Mouse (Mus musculus): ENCODE results near the gene Hist1h2bh.

DNA sequence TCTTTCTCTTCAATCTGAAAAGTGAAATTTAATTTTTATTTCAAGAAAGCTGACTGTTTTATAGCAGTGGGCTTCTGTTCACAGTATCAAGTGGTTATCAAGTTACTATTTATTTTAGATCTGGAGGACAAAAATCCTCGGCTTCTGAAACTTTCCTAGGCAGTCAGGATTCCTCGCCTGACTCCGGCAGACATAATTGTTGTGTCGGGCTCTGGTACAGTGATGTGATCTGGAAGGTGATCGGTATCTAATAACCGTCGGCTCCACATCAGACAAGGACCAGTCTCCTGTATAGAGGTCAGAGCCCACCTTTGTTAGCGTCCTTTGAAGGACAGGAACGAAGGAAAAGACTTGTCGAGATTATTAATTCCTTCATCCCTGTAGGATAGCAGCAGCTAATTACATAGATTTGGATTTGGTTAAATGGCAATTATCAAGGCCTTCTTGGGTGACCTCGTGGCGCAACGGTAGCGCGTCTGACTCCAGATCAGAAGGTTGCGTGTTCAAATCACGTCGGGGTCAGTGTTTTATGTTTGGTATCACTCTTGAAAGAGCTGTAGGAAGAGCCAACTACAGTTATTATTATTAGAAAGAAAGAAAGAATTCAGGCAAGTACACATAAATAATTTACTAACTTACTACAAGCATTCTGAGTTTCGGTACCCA, 45.4 kb downstream of the Hist1h2bh start:
- TF ChIP-seq CTCF (IDR thresholded peaks at IDR 0.05; ENCODE audit: control insufficient read depth, insufficient read depth, insufficient read length) = no peak
- TF ChIP-seq MAX (IDR thresholded peaks at IDR 0.05) = no peak
- TF ChIP-seq USF1 (IDR thresholded peaks at IDR 0.05; ENCODE audit: low read depth) = peak; percentile 6
- TF ChIP-seq MYOG (IDR thresholded peaks at IDR 0.05; ENCODE audit: control insufficient read depth, extremely low read depth, insufficient read length) = no peak
- TF ChIP-seq MYOD1 (IDR thresholded peaks at IDR 0.05; ENCODE audit: control insufficient read depth, insufficient read length, low read depth) = no peak
- no peak for TF ChIP-seq FOSL1 (IDR thresholded peaks at IDR 0.05; ENCODE audit: insufficient read depth, low read length, poor library complexity, severe bottlenecking)
- TF ChIP-seq CEBPB (IDR thresholded peaks at IDR 0.05; ENCODE audit: low read depth) = no peak

Data from C2C12 (cell line).